In the genomic region with DNA sequence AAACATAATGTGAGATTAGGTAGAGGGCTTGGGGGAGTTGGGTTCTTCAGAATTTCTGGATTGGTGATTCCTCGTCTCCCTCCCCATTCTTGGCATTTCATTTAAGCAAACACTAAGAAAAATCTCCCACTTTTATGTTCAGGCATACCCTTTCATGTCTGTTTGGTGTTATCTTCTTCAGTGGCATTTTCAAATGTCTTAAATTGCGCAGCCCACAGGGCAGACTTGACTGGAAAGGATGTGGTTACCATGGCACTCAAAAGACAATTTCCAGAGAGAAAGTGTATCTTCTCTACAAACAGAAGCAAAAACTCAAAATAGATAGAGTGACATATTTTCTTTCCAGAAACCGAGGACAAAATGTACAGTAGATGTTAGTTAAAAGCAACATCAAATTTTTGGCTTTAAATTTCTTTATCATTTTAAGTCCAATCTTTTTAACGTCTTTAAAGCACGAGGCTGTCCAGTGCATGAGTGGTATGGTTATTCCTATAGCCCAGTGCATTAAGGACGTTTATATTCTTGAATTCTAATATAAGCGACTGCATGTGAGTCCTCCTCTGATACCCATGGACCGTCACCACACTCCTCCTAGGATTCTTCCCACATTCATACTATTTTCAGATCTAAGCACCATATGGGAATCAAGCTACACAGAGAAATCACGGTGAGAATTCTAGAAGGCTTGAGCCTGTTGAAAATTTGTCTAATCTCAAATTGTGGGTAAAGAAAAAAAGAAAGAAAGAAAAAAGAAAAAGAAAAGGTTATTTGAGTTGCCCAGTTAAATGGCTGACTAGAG, we compare ENCODE assay signal across 14 mouse cellular contexts. TPM values are rescaled to one million over a fixed set of nuclear protein-coding genes. Genes with fewer than 3 reads are reported as not detected.
DNase-seq lines count a peak whose midpoint lies in the region; ATAC-seq and TF ChIP-seq lines count a peak whose summit lies in the region.
"Had no signal": no experiment of that assay in that cellular context is flagged by ENCODE, and none has a peak within 500 bp of the region (broad histone marks: within the 10 kb centered on the region; RNA-seq: fewer than 3 reads in every experiment).

Wdr17 (minus strand) TSS at position 198 of the 799 bp plus-strand sequence.

- intact Hi-C loops in left cerebral cortex, postnatal 25 days (cut with DNase I), result loop anchor here (1.0 to 2.0 kb wide), 2 partner anchors 67 to 148 kb away; partner anchors contain the start of gene Gpm6a

- H3K36me3 ChIP-seq in hindbrain, embryonic 15.5 days, result no peaks in the 10 kb centered on the region
- H3K36me3 ChIP-seq in hindbrain, embryonic 10.5 days, result no peaks in the 10 kb centered on the region
- H3K36me3 ChIP-seq: limb, embryonic 13.5 days had no signal

- no peak for ATAC-seq in hindbrain, embryonic 15.5 days (ENCODE audit: low FRiP score, low read depth)
- no peak for ATAC-seq in inflammation-experienced regulatory T-cells, adult 6 months

- TF ChIP-seq POLR2A in cortical plate, adult 2 months (IDR thresholded peaks at IDR 0.05; ENCODE audit: extremely low read depth, insufficient read depth, low read length), result peak; percentile 37; the same call in 1 of the 2 replicates

- DNase-seq in hindbrain, embryonic 10.5 days (ENCODE audit: low spot score), result no peak
- peak; percentile 28 for DNase-seq in layer of hippocampus, adult 9-11 months
- peak; percentile 50 to 90 for DNase-seq in left cerebral cortex, postnatal 25 days (ENCODE audit: low spot score in 2 of 2)
- DNase-seq in thymus, postnatal 0 days (ENCODE audit: low spot score), result no peak
- DNase-seq: adrenal gland, postnatal 14 days; cerebellum, adult 11 months; gastrocnemius, postnatal 36 days had no signal

- no peak for TF ChIP-seq CTCF in cortical plate, adult 2 months (IDR thresholded peaks at IDR 0.05; ENCODE audit: extremely low read depth, insufficient read depth, low read length)

- H3K9ac ChIP-seq in hindbrain, embryonic 15.5 days, result no peak within 1 kb of the TSS
- H3K9ac ChIP-seq: limb, embryonic 13.5 days had no signal

- WGBS in hindbrain, embryonic 15.5 days, result 87% methylated on average over 9 of the region's 9 CpGs
- WGBS in hindbrain, embryonic 10.5 days, result 86% methylated on average over 9 of the region's 9 CpGs

- no peaks in the 10 kb centered on the region for H3K4me1 ChIP-seq in hindbrain, embryonic 15.5 days (replicated peaks)
- no peaks in the 10 kb centered on the region for H3K4me1 ChIP-seq in hindbrain, embryonic 10.5 days (replicated peaks)
- H3K4me1 ChIP-seq in cortical plate, adult 2 months (ENCODE audit: control insufficient read depth, insufficient read depth, low read length), result peaks cover 2% of the 10 kb centered on the region; the same call in 1 of the 2 replicates
- H3K4me1 ChIP-seq: limb, embryonic 13.5 days had no signal

- H3K4me3 ChIP-seq in hindbrain, embryonic 15.5 days, result no peak within 1 kb of the TSS
- H3K4me3 ChIP-seq in hindbrain, embryonic 10.5 days, result no peak within 1 kb of the TSS
- H3K4me3 ChIP-seq in cortical plate, adult 2 months (ENCODE audit: insufficient read depth, low read length), result 0 out of 2 replicates have a peak within 1 kb of the TSS, but pooled peaks have one; percentile 4
- H3K4me3 ChIP-seq: limb, embryonic 13.5 days had no signal

- no peak within 1 kb of the TSS for H3K4me2 ChIP-seq in hindbrain, embryonic 15.5 days
- H3K4me2 ChIP-seq: limb, embryonic 13.5 days had no signal

- no peak within 1 kb of the TSS for H3K27ac ChIP-seq in hindbrain, embryonic 15.5 days (replicated peaks)
- H3K27ac ChIP-seq in hindbrain, embryonic 10.5 days, result no peak within 1 kb of the TSS
- peak within 1 kb of the TSS; percentile 96 for H3K27ac ChIP-seq in cortical plate, adult 2 months (ENCODE audit: insufficient read depth, low read length)
- H3K27ac ChIP-seq: limb, embryonic 13.5 days had no signal

- H3K9me3 ChIP-seq in hindbrain, embryonic 15.5 days, result no peaks in the 10 kb centered on the region
- H3K9me3 ChIP-seq in hindbrain, embryonic 10.5 days, result no peaks in the 10 kb centered on the region
- H3K9me3 ChIP-seq: limb, embryonic 13.5 days had no signal

- no peaks in the 10 kb centered on the region for H3K27me3 ChIP-seq in hindbrain, embryonic 15.5 days
- no peaks in the 10 kb centered on the region for H3K27me3 ChIP-seq in hindbrain, embryonic 10.5 days (ENCODE audit: insufficient read depth, poor library complexity, severe bottlenecking)
- H3K27me3 ChIP-seq: CH12.LX; limb, embryonic 13.5 days had no signal

RNA-seq across cellular contexts. Expression of gene Wdr17, which starts in this region (rescaled TPM):
- polyA plus RNA-seq in hindbrain, embryonic 15.5 days (2015; fragmentation: Nextera tagmentation; extraction: Ambion mirVana), result 11.1 and 14.7 TPM in 2 replicates
- 3.7 and 4.0 TPM in 2 replicates for polyA plus RNA-seq in hindbrain, embryonic 10.5 days (2016; fragmentation: Nextera tagmentation; extraction: Ambion mirVana)
- polyA plus RNA-seq in cortical plate, adult 2 months (2012; rRNA removed), result 24.7 and 25.1 TPM in 2 replicates
- total RNA-seq in left cerebral cortex, postnatal 25 days (2021), result 10 to 100 TPM; 34.0 to 52.0 TPM
- not detected for polyA plus RNA-seq in inflammation-experienced regulatory T-cells, adult 6 months (2017; shearing (Covaris generic))
- polyA plus RNA-seq in thymus, postnatal 0 days (2015; fragmentation: Nextera tagmentation; extraction: Ambion mirVana), result 0.24 TPM in 1 of 2 replicates, not detected in the other
- total RNA-seq: adrenal gland, postnatal 14 days; heart, postnatal 25 days; neutrophil, adult 5-6 weeks had no signal

Comparison
In these comparisons a context has a peak if more than half of its experiments do, and no peak if none do; other contexts are left out.
1. DNase-seq: peak in layer of hippocampus, adult 9-11 months (single experiment) and left cerebral cortex, postnatal 25 days (2 of 2); none in hindbrain, embryonic 10.5 days (single experiment) and thymus, postnatal 0 days (single experiment).